Mouse (Mus musculus) c-Kit-positive CD71-positive TER-119-negative erythroid progenitor cells, embryonic 14.5 days (primary cell): ENCODE measurements around the gene Bcorl1.

Experiments used
- DNase-seq: peaks from one replicate; pipeline ENCODE4 v3.0.0-alpha.2; 2013; ENCODE audit warnings: low read depth

Gene Bcorl1

GRCm38 (mm10) chrX:48444677-48445076, 103.5 kb downstream of the Bcorl1 start:
- no peak for DNase-seq

- DNase-seq: no peak
Measured at GRCm38 (mm10) chrX:48449646-48450045, 108.5 kb downstream of the Bcorl1 start.

- DNase-seq: no peak
Measured at GRCm38 (mm10) chrX:48452231-48452890, 111.2 kb downstream of the Bcorl1 start.

- no peak for DNase-seq
Measured at GRCm38 (mm10) chrX:48452931-48453673, 111.9 kb downstream of the Bcorl1 start.

GRCm38 (mm10) chrX:48453736-48454494, 112.8 kb downstream of the Bcorl1 start:
- no peak for DNase-seq

- DNase-seq: no peak
Measured at GRCm38 (mm10) chrX:48454495-48454878, 113.3 kb downstream of the Bcorl1 start.

- DNase-seq: no peak
Measured at GRCm38 (mm10) chrX:48455018-48455417, 113.9 kb downstream of the Bcorl1 start.

GRCm38 (mm10) chrX:48456956-48457355, 115.8 kb downstream of the Bcorl1 start:
- no peak for DNase-seq
